Mouse (Mus musculus) liver, embryonic 11.5 days (tissue): ENCODE results near the gene C2cd4d. TPM values are rescaled to one million over a fixed set of nuclear protein-coding genes. Genes with fewer than 3 reads are reported as not detected.

Source experiments
- ATAC-seq: fragments of 200-750 bp; cut with Nextera tagmentation; replicated peaks from 2 replicates; pipeline ENCODE4 v1.8.0; 2017; ENCODE audit warnings: moderate number of reproducible peaks, mild to moderate bottlenecking, moderate TSS enrichment, moderate library complexity; ENCODE audit not compliant: low FRiP score
- DNase-seq: peaks from one replicate; pipeline ENCODE4 v3.0.0-alpha.2; 2017; ENCODE audit warnings: low spot score
- H3K27ac ChIP-seq: fragments of 300-500 bp; sonication (generic); 2 replicates; pipeline ENCODE4 v1.5.1; 2014; ENCODE audit warnings: mild to moderate bottlenecking, low read depth, low read length, control low read depth
- H3K27me3 ChIP-seq: fragments of 300-500 bp; sonication (generic); replicated peaks from 2 replicates; pipeline ENCODE4 v1.6.1; 2014; ENCODE audit warnings: low read length, mixed read lengths; ENCODE audit not compliant: control insufficient read depth, insufficient read depth
- H3K36me3 ChIP-seq: fragments of 300-500 bp; sonication (generic); 2 replicates; pipeline ENCODE4 v1.6.1; 2014; ENCODE audit warnings: mild to moderate bottlenecking, low read length, moderate library complexity, mixed read lengths; ENCODE audit not compliant: control insufficient read depth, insufficient read depth
- H3K4me1 ChIP-seq: fragments of 300-500 bp; sonication (generic); replicated peaks from 2 replicates; pipeline ENCODE4 v1.6.1; 2014; ENCODE audit warnings: low read length, mixed read lengths; ENCODE audit not compliant: control insufficient read depth, insufficient read depth
- H3K4me2 ChIP-seq: fragments of 300-500 bp; sonication (generic); 2 replicates; pipeline ENCODE4 v1.6.1; 2014; ENCODE audit warnings: mild to moderate bottlenecking, control low read depth, moderate library complexity
- H3K4me3 ChIP-seq: fragments of 300-500 bp; sonication (generic); 2 replicates; pipeline ENCODE4 v1.5.1; 2014; ENCODE audit warnings: low read depth, low read length, control low read depth
- H3K9ac ChIP-seq: fragments of 300-500 bp; sonication (generic); 2 replicates; pipeline ENCODE4 v1.6.1; 2014; ENCODE audit warnings: low read depth, low read length, control low read depth
- H3K9me3 ChIP-seq: fragments of 300-500 bp; sonication (generic); 2 replicates; pipeline ENCODE4 v1.6.1; 2016; ENCODE audit warnings: low read length, inconsistent platforms, mixed read lengths; ENCODE audit not compliant: control insufficient read depth
- WGBS: fragments of 180-500 bp; shearing (Covaris S2); extraction: QIAGEN DNeasy Blood & Tissue Kit; methylation state at CpG from one replicate; pipeline ENCODE4 v1.1.7; 2014; 5-methylcytosine and 5-hydroxymethylcytosine counted together
- polyA plus RNA-seq: library from polyadenylated mRNA; unstranded; fragments of >200 nt; fragmentation: Nextera tagmentation; extraction: Ambion mirVana; gene quantifications from 2 replicates; pipeline ENCODE4 v1.2.1, GENCODE M21; 2014

The C2cd4d gene
- polyA plus RNA-seq, 1 experiment from 2014 or later: not detected

GRCm38 (mm10) chr3:94382308-94382707 is 20.1 kb downstream of the C2cd4d start:
- Histone ChIP-seq H3K27me3 (no peaks in the 10 kb centered on the region), H3K27ac (no peak overlapping the region), H3K9me3 (no peaks in the 10 kb centered on the region), H3K36me3 (no peaks in the 10 kb centered on the region), H3K4me1 (no peaks in the 10 kb centered on the region), H3K4me3 (no peak overlapping the region), H3K9ac (no peak overlapping the region), H3K4me2 (no peak overlapping the region)
- ATAC-seq (no peak), DNase-seq (no peak)
- 41% methylated on average over 5 of the region's 5 CpGs for WGBS

GRCm38 (mm10) chr3:94383476-94383875 is 21.2 kb downstream of the C2cd4d start:
- DNase-seq: no peak
- no peak overlapping the region for H3K4me3 ChIP-seq
- no peaks in the 10 kb centered on the region for H3K27me3 ChIP-seq
- WGBS: 49% methylated on average over 3 of the region's 3 CpGs
- no peaks in the 10 kb centered on the region for H3K36me3 ChIP-seq
- H3K4me1 ChIP-seq: no peaks in the 10 kb centered on the region
- no peak overlapping the region for H3K27ac ChIP-seq
- H3K9me3 ChIP-seq: no peaks in the 10 kb centered on the region
- H3K9ac ChIP-seq: no peak overlapping the region
- H3K4me2 ChIP-seq: no peak overlapping the region
- no peak for ATAC-seq

- Histone ChIP-seq H3K27ac (no peak overlapping the region), H3K9ac (no peak overlapping the region), H3K4me1 (no peaks in the 10 kb centered on the region), H3K9me3 (no peaks in the 10 kb centered on the region), H3K4me2 (no peak overlapping the region), H3K4me3 (no peak overlapping the region), H3K36me3 (no peaks in the 10 kb centered on the region), H3K27me3 (no peaks in the 10 kb centered on the region)
- no peak for ATAC-seq
- 56% methylated on average over 4 of the region's 4 CpGs for WGBS
- no peak for DNase-seq
Observed at GRCm38 (mm10) chr3:94386671-94387070, 24.4 kb downstream of the C2cd4d start.

- 84% methylated on average over 10 of the region's 10 CpGs for WGBS
- no peaks in the 10 kb centered on the region for H3K4me1 ChIP-seq
- DNase-seq: no peak
Observed at GRCm38 (mm10) chr3:94387391-94387790, 25.2 kb downstream of the C2cd4d start.

GRCm38 (mm10) chr3:94388047-94388446 is 25.8 kb downstream of the C2cd4d start:
- no peak overlapping the region for H3K4me3 ChIP-seq
- no peaks in the 10 kb centered on the region for H3K9me3 ChIP-seq
- no peak overlapping the region for H3K27ac ChIP-seq
- no peaks in the 10 kb centered on the region for H3K4me1 ChIP-seq
- DNase-seq: no peak
- no peak overlapping the region for H3K9ac ChIP-seq
- no peak for ATAC-seq
- no peaks in the 10 kb centered on the region for H3K36me3 ChIP-seq
- no peaks in the 10 kb centered on the region for H3K27me3 ChIP-seq
- no peak overlapping the region for H3K4me2 ChIP-seq
- 50% methylated on average over 5 of the region's 5 CpGs for WGBS

More at GRCm38 (mm10) chr3:94387391-94387790, 25.2 kb downstream of the C2cd4d start:
- no peak overlapping the region for H3K27ac ChIP-seq
- no peaks in the 10 kb centered on the region for H3K27me3 ChIP-seq
- no peak overlapping the region for H3K4me3 ChIP-seq
- H3K9ac ChIP-seq: no peak overlapping the region
- H3K36me3 ChIP-seq: no peaks in the 10 kb centered on the region
- ATAC-seq: no peak
- H3K9me3 ChIP-seq: no peaks in the 10 kb centered on the region
- no peak overlapping the region for H3K4me2 ChIP-seq

GRCm38 (mm10) chr3:94389420-94389819 is 27.2 kb downstream of the C2cd4d start:
- DNase-seq (no peak), ATAC-seq (no peak)
- no peak overlapping the region for H3K27ac ChIP-seq
- H3K9me3 ChIP-seq: no peaks in the 10 kb centered on the region
- WGBS: 91% methylated on average over 16 of the region's 16 CpGs
- H3K4me1 ChIP-seq: no peaks in the 10 kb centered on the region
- H3K4me2 ChIP-seq: no peak overlapping the region
- no peaks in the 10 kb centered on the region for H3K27me3 ChIP-seq
- H3K9ac ChIP-seq: no peak overlapping the region
- no peaks in the 10 kb centered on the region for H3K36me3 ChIP-seq
- H3K4me3 ChIP-seq: no peak overlapping the region

GRCm38 (mm10) chr3:94391001-94391400 is 28.8 kb downstream of the C2cd4d start:
- no peak overlapping the region for H3K9ac ChIP-seq
- H3K9me3 ChIP-seq: no peaks in the 10 kb centered on the region
- no peaks in the 10 kb centered on the region for H3K27me3 ChIP-seq
- H3K4me2 ChIP-seq: no peak overlapping the region
- no peak overlapping the region for H3K4me3 ChIP-seq
- H3K4me1 ChIP-seq: no peaks in the 10 kb centered on the region
- ATAC-seq (no peak), DNase-seq (no peak)
- WGBS: 70% methylated on average over 5 of the region's 5 CpGs
- H3K27ac ChIP-seq: no peak overlapping the region
- H3K36me3 ChIP-seq: no peaks in the 10 kb centered on the region

- no peak for DNase-seq
- Histone ChIP-seq H3K4me2 (no peak overlapping the region), H3K4me1 (no peaks in the 10 kb centered on the region), H3K27ac (no peak overlapping the region), H3K9me3 (no peaks in the 10 kb centered on the region), H3K27me3 (peaks cover 2% of the 10 kb centered on the region; the same call in 1 of the 2 replicates), H3K4me3 (no peak overlapping the region), H3K9ac (no peak overlapping the region), H3K36me3 (no peaks in the 10 kb centered on the region)
- no peak for ATAC-seq
- WGBS: 74% methylated on average over 2 of the region's 2 CpGs
Observed at GRCm38 (mm10) chr3:94392128-94392527, 29.9 kb downstream of the C2cd4d start.

- ATAC-seq (no peak), DNase-seq (no peak)
- 70% methylated on average over 4 of the region's 4 CpGs for WGBS
- Histone ChIP-seq H3K4me3 (no peak overlapping the region), H3K36me3 (no peaks in the 10 kb centered on the region), H3K4me2 (no peak overlapping the region), H3K9me3 (no peaks in the 10 kb centered on the region), H3K27me3 (peaks cover 11% of the 10 kb centered on the region; the same call in 1 of the 2 replicates), H3K4me1 (no peaks in the 10 kb centered on the region), H3K27ac (no peak overlapping the region), H3K9ac (no peak overlapping the region)
Observed at GRCm38 (mm10) chr3:94393049-94393448, 30.8 kb downstream of the C2cd4d start.
